Mouse (Mus musculus): ENCODE measurements around the gene Foxc2. TPM values are rescaled to one million over a fixed set of nuclear protein-coding genes. Genes with fewer than 3 reads are reported as not detected.
A peak's percentile ranks its signal among the peaks of the same experiment; 100 is the strongest.

Gene Foxc2
- polyA plus RNA-seq, 2 experiments = 0.06 TPM

DNA sequence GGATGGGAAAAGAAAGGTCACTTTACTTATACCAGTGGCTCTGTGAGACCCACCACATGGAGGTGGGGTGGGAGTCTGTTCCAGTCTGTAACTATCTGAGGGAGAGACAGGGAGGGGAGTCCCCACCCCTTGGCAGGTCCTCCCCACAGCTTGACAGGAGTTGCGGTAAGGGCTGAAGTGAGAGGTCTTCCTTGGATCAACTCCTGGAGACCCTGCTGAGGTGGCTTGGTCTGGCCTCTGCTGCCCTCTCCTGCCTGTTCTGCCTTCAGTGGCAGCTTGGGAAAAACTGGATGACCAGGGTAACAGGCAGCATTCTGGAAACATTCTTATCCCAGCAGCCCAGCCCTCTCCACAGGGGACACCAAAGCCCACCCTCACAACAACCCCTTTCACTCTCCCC lies 25.3 kb upstream of the Foxc2 start:
- peak; percentile 17; the same call in 1 of the 2 replicates for TF ChIP-seq CTCF (IDR thresholded peaks at IDR 0.05; ENCODE audit: low read depth)
- TF ChIP-seq EP300 (IDR thresholded peaks at IDR 0.05; ENCODE audit: low read depth) = no peak
- Histone ChIP-seq H3K4me1 (replicated peaks; ENCODE audit: control insufficient read depth in 2 of 2, insufficient read depth in 2 of 2, low read length in 1 of 2) (no peaks in the 10 kb centered on the region), H3K9ac (replicated peaks) (no peak overlapping the region), H3K4me3 (ENCODE audit: insufficient read depth in 1 of 2, low read depth in 2 of 2, low read length in 2 of 2) (no peak overlapping the region), H3K9me3 (ENCODE audit: control insufficient read depth, low read length) (no peaks in the 10 kb centered on the region), H3K36me3 (replicated peaks; ENCODE audit: control insufficient read depth, insufficient read depth, low read depth) (no peaks in the 10 kb centered on the region), H3K4me2 (ENCODE audit: low read depth) (no peak overlapping the region), H3K27ac (no peak overlapping the region), H3K27me3 (ENCODE audit: control insufficient read depth, insufficient read depth, low read length) (peaks cover 69% of the 10 kb centered on the region)
- DNase-seq (ENCODE audit: low read depth in 3 of 3, low spot score in 3 of 3) (no peak), ATAC-seq (ENCODE audit: insufficient read depth) (no peak)
- WGBS (ENCODE audit: insufficient replicate concordance) = 14% methylated on average over 1 of the region's 1 CpGs

DNA sequence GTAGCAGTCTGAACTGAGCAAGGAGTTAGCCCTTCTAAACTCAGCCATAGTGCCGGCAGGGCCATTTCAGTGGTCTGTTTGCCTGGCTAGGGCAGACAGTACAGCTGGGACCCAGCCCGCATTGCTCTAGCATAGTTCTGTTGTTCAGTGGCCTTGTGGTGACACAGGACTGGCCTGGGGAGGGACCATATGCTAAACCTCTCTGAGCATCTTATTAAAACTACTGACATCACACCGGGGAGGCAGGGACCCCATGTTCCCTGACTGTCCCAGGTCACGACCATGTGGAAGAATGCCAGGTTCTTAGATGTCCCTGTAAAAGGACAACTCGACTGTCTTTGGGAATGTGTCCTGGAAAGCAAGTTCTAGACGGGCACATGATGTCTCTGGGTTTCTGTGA lies 23.8 kb upstream of the Foxc2 start:
- H3K27me3 ChIP-seq (ENCODE audit: control insufficient read depth, insufficient read depth, low read length) = peaks cover 55% of the 10 kb centered on the region
- no peaks in the 10 kb centered on the region for H3K4me1 ChIP-seq (replicated peaks; ENCODE audit: control insufficient read depth in 2 of 2, insufficient read depth in 2 of 2, low read length in 1 of 2)
- H3K9ac ChIP-seq (replicated peaks) = no peak overlapping the region
- H3K9me3 ChIP-seq (ENCODE audit: control insufficient read depth, low read length) = no peaks in the 10 kb centered on the region
- ATAC-seq (ENCODE audit: insufficient read depth) (0 out of 2 replicates have a peak, but pooled peaks have one; percentile 9), DNase-seq (ENCODE audit: low read depth in 3 of 3, low spot score in 3 of 3) (no peak)
- no peak for TF ChIP-seq EP300 (IDR thresholded peaks at IDR 0.05; ENCODE audit: low read depth)
- TF ChIP-seq CTCF (IDR thresholded peaks at IDR 0.05; ENCODE audit: low read depth) = no peak
- WGBS (ENCODE audit: insufficient replicate concordance) = 25% methylated on average over 6 of the region's 6 CpGs
- no peak overlapping the region for H3K4me2 ChIP-seq (ENCODE audit: low read depth)
- no peak overlapping the region for H3K27ac ChIP-seq
- no peaks in the 10 kb centered on the region; the same call in 1 of the 2 replicates for H3K36me3 ChIP-seq (replicated peaks; ENCODE audit: control insufficient read depth, insufficient read depth, low read depth)
- H3K4me3 ChIP-seq (ENCODE audit: insufficient read depth in 1 of 2, low read depth in 2 of 2, low read length in 2 of 2) = no peak overlapping the region

DNA sequence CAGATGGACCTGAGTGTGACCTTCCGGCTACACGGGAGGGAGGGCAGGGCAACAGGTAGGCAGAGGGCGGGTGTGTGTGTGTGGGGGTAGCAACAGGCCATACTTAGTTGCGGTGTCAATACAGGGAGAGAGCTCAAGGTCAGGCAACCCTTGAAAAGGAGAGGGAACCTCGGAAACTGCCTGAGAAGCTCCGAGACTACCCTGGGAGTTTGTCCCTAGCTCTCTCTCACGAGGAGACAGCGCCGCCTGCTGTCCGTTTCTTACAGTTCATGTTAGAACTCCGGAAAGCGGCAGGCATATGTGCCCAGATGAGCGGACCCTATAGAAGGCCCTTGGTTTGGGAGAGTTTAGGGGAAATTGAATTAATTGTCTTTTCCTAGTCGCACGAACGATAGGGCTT lies 23.3 kb upstream of the Foxc2 start:
- Histone ChIP-seq H3K4me1 (replicated peaks; ENCODE audit: control insufficient read depth in 2 of 2, insufficient read depth in 2 of 2, low read length in 1 of 2) (no peaks in the 10 kb centered on the region), H3K27ac (no peak overlapping the region), H3K9ac (replicated peaks) (no peak overlapping the region), H3K9me3 (ENCODE audit: control insufficient read depth, low read length) (no peaks in the 10 kb centered on the region), H3K4me2 (ENCODE audit: low read depth) (no peak overlapping the region), H3K36me3 (replicated peaks; ENCODE audit: control insufficient read depth, insufficient read depth, low read depth) (no peaks in the 10 kb centered on the region; the same call in 1 of the 2 replicates), H3K4me3 (ENCODE audit: insufficient read depth in 1 of 2, low read depth in 2 of 2, low read length in 2 of 2) (no peak overlapping the region), H3K27me3 (ENCODE audit: control insufficient read depth, insufficient read depth, low read length) (peaks cover 50% of the 10 kb centered on the region)
- ATAC-seq (ENCODE audit: insufficient read depth) (peak; percentile 32; the same call in 1 of the 2 replicates), DNase-seq (ENCODE audit: low read depth in 3 of 3, low spot score in 3 of 3) (peak; percentile 33 to 41 (median 40))
- WGBS (ENCODE audit: insufficient replicate concordance) = 4% methylated on average over 16 of the region's 16 CpGs
- TF ChIP-seq CTCF (IDR thresholded peaks at IDR 0.05; ENCODE audit: low read depth) = peak; percentile 88
- TF ChIP-seq EP300 (IDR thresholded peaks at IDR 0.05; ENCODE audit: low read depth) = no peak

DNA sequence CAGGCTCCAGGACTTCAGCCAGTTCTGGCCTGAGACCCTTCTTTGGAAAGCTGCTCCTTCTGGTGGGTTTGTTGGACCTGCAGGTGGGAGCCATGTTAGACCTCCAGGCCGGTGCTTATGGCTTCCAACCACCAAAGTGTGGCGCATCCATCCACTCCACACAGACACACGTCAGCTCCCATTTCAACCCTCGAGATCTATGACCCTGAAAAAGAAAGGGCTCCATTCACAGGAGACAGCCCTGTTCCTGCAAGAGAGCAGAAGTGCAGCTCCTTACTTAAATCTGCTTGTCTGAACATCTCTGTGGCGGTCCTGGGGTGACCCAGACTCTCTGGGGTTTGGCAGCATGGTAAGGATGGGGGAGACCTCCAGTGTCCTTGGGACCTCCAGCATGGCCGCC lies 22.5 kb upstream of the Foxc2 start:
- DNase-seq (ENCODE audit: low read depth in 3 of 3, low spot score in 3 of 3) = no peak
- H3K27me3 ChIP-seq (ENCODE audit: control insufficient read depth, insufficient read depth, low read length) = peaks cover 41% of the 10 kb centered on the region

DNA sequence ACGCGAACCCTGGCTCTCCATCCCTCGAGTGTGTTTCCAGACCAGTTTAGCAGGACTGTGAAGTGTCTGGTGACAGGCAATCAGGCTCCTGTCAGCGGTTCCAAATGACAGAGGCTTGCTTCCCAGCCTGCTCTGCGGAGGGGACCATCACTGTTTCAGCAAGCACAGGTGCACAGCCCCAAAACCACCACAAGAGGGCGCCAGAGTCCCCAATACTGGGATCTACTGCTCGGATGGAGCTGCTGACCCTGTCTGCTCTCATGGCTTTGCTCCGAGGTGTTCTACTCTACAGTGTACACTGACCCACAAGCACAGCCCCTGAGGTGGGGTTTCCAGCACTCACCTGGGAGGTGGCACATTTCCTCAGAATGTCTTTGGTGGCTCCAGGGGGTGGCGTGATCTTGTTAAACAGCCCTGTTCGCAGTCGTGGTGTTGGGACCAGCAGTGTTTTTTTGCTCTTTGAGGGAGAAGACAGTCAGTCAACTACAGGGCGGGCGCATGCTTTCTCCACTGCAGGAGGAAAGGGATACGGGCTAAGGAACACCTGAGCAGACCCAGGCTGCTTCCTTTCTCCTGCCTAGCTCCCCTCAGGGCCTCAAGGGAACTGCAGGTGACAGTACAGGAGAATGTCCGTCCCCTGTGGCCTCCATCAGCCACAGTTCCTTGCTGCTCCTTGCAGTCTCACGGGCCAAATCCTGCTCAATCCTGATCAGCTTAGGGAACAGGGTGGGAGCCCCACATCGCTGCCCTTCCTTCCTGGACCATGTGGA lies 11.7 kb upstream of the Foxc2 start:
- Histone ChIP-seq H3K9ac (replicated peaks) (no peak overlapping the region), H3K27me3 (ENCODE audit: control insufficient read depth, insufficient read depth, low read length) (no peaks in the 10 kb centered on the region), H3K36me3 (replicated peaks; ENCODE audit: control insufficient read depth, insufficient read depth, low read depth) (no peaks in the 10 kb centered on the region; the same call in 1 of the 2 replicates), H3K4me2 (ENCODE audit: low read depth) (no peak overlapping the region), H3K27ac (no peak overlapping the region), H3K9me3 (ENCODE audit: control insufficient read depth, low read length) (no peaks in the 10 kb centered on the region), H3K4me1 (replicated peaks; ENCODE audit: control insufficient read depth in 2 of 2, insufficient read depth in 2 of 2, low read length in 1 of 2) (peaks cover 3 to 6% of the 10 kb centered on the region in 2 experiments; a peak in 2 of 4 replicates), H3K4me3 (ENCODE audit: insufficient read depth in 1 of 2, low read depth in 2 of 2, low read length in 2 of 2) (no peak overlapping the region)
- 50% methylated on average over 17 of the region's 17 CpGs for WGBS (ENCODE audit: insufficient replicate concordance)
- TF ChIP-seq CTCF (IDR thresholded peaks at IDR 0.05; ENCODE audit: low read depth) (peak; percentile 98), EP300 (IDR thresholded peaks at IDR 0.05; ENCODE audit: low read depth) (no peak)
- DNase-seq (ENCODE audit: low read depth in 3 of 3, low spot score in 3 of 3) (peak in 2 of 3 experiments; percentile 37 to 47), ATAC-seq (ENCODE audit: insufficient read depth) (no peak)

More for the DNA sequence above, 22.5 kb upstream of the Foxc2 start:
- Histone ChIP-seq H3K36me3 (replicated peaks; ENCODE audit: control insufficient read depth, insufficient read depth, low read depth) (no peaks in the 10 kb centered on the region; the same call in none of the 2 replicates), H3K4me2 (ENCODE audit: low read depth) (no peak overlapping the region), H3K27ac (no peak overlapping the region), H3K9ac (replicated peaks) (no peak overlapping the region), H3K9me3 (ENCODE audit: control insufficient read depth, low read length) (no peaks in the 10 kb centered on the region), H3K4me1 (replicated peaks; ENCODE audit: control insufficient read depth in 2 of 2, insufficient read depth in 2 of 2, low read length in 1 of 2) (no peaks in the 10 kb centered on the region), H3K4me3 (ENCODE audit: insufficient read depth in 1 of 2, low read depth in 2 of 2, low read length in 2 of 2) (no peak overlapping the region)
- WGBS (ENCODE audit: insufficient replicate concordance) = 60% methylated on average over 6 of the region's 6 CpGs
- no peak for TF ChIP-seq EP300 (IDR thresholded peaks at IDR 0.05; ENCODE audit: low read depth)
- TF ChIP-seq CTCF (IDR thresholded peaks at IDR 0.05; ENCODE audit: low read depth) = no peak
- ATAC-seq (ENCODE audit: insufficient read depth) = no peak
